Comparison of ENCODE assay signal across 25 mouse cellular contexts in the genomic region with DNA sequence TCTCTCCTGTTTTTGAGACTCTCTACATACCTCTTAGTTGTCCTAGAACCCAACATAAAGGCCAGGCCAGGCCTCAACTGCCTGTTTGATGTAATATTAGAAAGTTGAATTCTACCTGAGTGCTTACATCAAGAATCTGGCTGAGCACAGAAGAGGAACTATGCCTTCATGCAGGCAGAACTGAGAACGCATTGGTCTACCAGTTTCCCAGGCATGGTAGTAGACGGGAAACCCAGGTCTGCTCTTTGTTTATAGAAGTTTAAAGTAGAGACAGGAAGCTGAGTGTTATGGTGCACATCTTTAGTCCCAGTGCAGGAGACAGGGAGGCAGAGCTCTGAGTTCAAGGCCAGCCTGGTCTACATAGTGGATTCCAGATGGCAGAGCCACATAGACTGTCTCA. TPM values are rescaled to one million over a fixed set of nuclear protein-coding genes. Genes with fewer than 3 reads are reported as not detected.
"Had no signal": no experiment of that assay in that cellular context is flagged by ENCODE, and none has a peak within 500 bp of the region (broad histone marks: within the 10 kb centered on the region; RNA-seq: fewer than 3 reads in every experiment).

No protein-coding gene starts in this region.

- H3K9me3 ChIP-seq: kidney, embryonic 15.5 days; limb, embryonic 12.5 days; limb, embryonic 15.5 days; megakaryocyte, embryonic 14.5 days; midbrain, embryonic 10.5 days; midbrain, embryonic 13.5 days; neural tube, embryonic 13.5 days had no signal

- DNase-seq: kidney, adult 2 months; kidney, postnatal 14 days; kidney, postnatal 4 days; left cerebral cortex, postnatal 4 days; liver, postnatal 0 days; lung, embryonic 14.5 days; right cerebral cortex, adult 18-20 months; right cerebral cortex, postnatal 14 days; right cerebral cortex, postnatal 4 days; thymus, adult 18-20 months; thymus, postnatal 36 days had no signal

- H3K27me3 ChIP-seq: kidney, embryonic 15.5 days; limb, embryonic 12.5 days; limb, embryonic 15.5 days; megakaryocyte, embryonic 14.5 days; midbrain, embryonic 13.5 days; neural tube, embryonic 13.5 days had no signal

- H3K4me2 ChIP-seq: kidney, embryonic 15.5 days; limb, embryonic 12.5 days; limb, embryonic 15.5 days; liver, embryonic 11.5 days; lung, embryonic 14.5 days; midbrain, embryonic 13.5 days; neural tube, embryonic 13.5 days had no signal

- H3K27ac ChIP-seq: kidney, embryonic 15.5 days; limb, embryonic 12.5 days; limb, embryonic 15.5 days; liver, embryonic 14.5 days; macrophage; midbrain, embryonic 10.5 days; midbrain, embryonic 13.5 days; neural tube, embryonic 13.5 days had no signal

- H3K9ac ChIP-seq: kidney, embryonic 15.5 days; limb, embryonic 12.5 days; limb, embryonic 15.5 days; liver, embryonic 14.5 days; liver, postnatal 0 days; lung, embryonic 14.5 days; midbrain, embryonic 13.5 days; neural tube, embryonic 13.5 days had no signal

- ATAC-seq: liver, postnatal 0 days; lung, postnatal 0 days; midbrain, embryonic 13.5 days; midbrain, embryonic 16.5 days had no signal

- H3K4me3 ChIP-seq: kidney, embryonic 15.5 days; limb, embryonic 12.5 days; limb, embryonic 15.5 days; megakaryocyte, embryonic 14.5 days; midbrain, embryonic 10.5 days; midbrain, embryonic 13.5 days; myocyte; neural tube, embryonic 13.5 days had no signal

RNA-seq across cellular contexts. Expression of gene Tmem231, which starts 13.5 kb away (rescaled TPM):
- total RNA-seq: monocyte, adult 5-6 weeks had no signal

RNA-seq across cellular contexts. Expression of gene Chst5, which starts 36.9 kb away (rescaled TPM):
- total RNA-seq: monocyte, adult 5-6 weeks had no signal
- polyA plus RNA-seq: liver, postnatal 0 days; macrophage had no signal
